Mouse (Mus musculus): ENCODE measurements around the gene Rbmxl1.

Rbmxl1 gene

DNA sequence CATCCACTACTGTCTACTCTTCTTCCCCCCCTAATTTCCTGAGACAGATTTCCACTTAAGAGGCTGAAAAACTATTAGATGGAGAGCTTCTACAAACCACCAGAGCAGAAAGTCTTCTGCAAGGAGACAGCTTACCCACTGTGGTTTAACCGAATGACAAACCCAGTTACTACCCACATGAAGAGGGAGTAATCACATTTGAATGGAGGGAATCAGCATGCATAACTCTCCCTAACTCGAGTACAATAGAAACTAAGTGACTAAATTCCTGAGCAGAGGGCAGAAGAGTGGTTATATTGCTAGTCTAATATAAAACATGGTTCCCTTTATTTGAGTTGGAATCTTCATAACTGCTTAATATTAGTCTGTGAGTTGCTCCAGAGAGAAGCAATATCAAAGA is 15.7 kb downstream of the Rbmxl1 start:
- DNase-seq (ENCODE audit: extremely low spot score) = no peak

DNA sequence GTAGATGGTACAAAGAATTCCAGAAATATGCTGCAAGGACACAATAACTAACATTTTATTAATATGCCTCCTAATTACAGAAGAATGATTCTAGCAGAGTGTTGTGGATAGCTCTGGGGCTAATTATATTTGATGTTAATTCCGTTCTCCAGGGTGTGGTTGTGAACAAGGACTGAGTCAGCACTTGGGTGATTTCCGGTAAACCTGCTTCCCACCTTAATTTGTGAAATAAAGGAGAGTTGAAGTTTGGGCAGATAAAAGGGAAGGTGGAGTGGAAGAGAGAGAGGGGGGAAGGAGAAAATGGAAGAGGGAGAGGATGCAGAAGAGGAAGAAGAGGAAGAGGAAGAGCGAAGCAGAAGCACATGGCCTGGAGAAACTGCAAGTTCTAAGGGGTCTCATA is 19.0 kb downstream of the Rbmxl1 start:
- no peak for DNase-seq (ENCODE audit: extremely low spot score)

DNA sequence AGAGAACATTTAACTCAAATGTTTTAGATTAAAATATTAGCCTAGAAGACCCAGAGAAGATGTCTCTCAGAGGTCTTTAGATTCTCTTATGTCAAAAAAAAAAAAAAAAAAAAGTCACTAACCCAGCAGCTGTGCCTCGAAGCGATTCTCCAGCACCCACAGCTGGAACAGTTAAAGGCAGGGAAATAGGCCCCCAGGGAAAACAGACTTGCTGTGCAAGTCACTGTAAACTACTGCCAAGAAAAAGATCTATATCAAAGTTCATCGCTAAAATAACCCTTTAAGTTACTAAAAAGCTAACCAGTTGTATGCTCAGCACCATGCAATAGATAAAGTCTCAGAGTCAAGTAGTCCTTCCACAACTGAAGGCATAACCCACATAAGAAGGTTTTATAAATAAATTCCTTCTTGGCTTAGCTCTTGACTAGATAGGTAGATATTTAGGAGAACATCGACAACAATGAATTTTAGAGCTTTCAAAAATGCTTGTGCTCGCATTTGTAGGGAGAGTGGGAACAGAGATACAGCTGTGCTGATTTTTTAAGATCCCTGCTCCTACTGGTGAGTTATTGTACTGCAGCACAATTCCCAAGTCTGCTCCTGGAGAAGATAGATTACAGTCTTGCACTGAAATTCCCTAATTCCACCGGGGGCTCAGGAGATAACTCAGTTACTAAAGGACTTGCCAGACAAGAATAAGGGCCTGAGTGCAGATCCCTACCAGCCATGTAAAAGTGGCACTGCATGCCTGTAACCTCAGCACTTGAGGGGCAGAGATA is 31.5 kb downstream of the Rbmxl1 start:
- peak; percentile 12 for DNase-seq (ENCODE audit: extremely low spot score)

DNA sequence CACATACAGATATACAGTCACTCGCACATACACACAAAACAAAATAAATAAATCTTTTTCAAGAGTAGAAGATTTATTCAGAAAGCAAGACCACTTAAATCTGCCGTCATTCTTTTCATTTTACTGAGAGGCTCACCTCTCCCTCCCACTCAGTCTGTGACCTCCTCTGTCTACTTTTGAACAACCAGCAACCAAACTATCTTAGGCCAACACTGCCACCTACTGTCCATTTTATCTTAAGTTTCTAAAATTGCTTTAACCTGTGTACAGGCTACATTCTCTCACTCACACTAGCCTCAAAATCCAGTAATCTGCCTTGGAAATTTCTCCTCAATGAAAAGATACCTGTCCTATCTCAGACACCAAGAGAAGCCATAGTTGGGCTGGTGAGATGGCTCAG is 40.8 kb downstream of the Rbmxl1 start:
- DNase-seq (ENCODE audit: extremely low spot score) = no peak

DNA sequence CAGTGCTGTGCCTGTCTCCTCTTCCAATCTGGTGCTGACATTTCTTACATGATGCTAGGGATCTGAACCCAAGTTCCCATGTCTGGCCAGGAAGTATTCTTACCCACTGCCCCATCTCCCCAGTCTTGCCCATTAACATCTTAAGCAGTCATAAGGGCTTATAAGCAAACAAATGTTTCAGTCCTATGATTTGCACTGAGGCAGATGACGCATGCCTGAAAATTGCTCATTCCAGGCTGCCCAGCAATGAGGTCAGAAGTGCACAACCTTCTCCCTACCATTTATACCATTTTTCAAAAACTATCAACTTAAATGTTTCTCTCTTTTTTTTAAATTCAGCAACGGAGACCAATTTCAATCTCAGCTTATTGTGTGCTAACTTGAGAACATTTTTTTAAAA is 44.8 kb downstream of the Rbmxl1 start:
- no peak for DNase-seq (ENCODE audit: extremely low spot score)

DNA sequence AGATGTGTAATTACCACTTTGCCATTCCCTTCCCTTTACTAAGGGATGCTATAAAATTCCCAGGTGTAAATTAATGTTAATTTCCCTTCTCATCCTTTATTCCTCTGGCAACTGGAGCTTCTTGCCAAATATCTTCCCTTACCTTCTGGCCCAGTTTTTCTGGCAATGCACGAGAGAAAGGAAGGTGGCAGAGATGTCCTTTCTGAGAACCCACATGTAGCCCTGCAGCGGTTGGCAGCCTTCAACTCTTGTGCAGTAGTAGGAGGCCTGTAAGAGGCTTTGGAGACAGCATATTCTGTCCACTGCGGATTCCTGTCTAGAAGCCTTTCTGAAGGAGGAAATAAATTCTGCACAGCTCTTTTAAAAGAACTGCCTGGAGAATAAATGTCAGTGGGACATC is 52.3 kb downstream of the Rbmxl1 start:
- no peak for DNase-seq (ENCODE audit: extremely low spot score)
